Mouse (Mus musculus) embryonic facial prominence, embryonic 13.5 days (tissue): ENCODE measurements around the gene Gm26602. TPM values are rescaled to one million over a fixed set of nuclear protein-coding genes. Genes with fewer than 3 reads are reported as not detected.

Experiments used
- ATAC-seq: fragments of 200-750 bp; cut with Nextera tagmentation; 2 replicates; pipeline ENCODE4 v1.8.0; 2017; ENCODE audit warnings: low read depth; ENCODE audit not compliant: insufficient number of reproducible peaks, insufficient read depth, low FRiP score, low TSS enrichment
- H3K27ac ChIP-seq: fragments of 300-500 bp; sonication (generic); 2 replicates; pipeline ENCODE4 v1.5.1; 2015; ENCODE audit warnings: moderate library complexity, mild to moderate bottlenecking, inconsistent platforms
- H3K27me3 ChIP-seq: fragments of 300-500 bp; sonication (generic); 2 replicates; pipeline ENCODE4 v1.6.1; 2015; ENCODE audit warnings: mild to moderate bottlenecking, inconsistent platforms
- H3K36me3 ChIP-seq: fragments of 300-500 bp; sonication (generic); 2 replicates; pipeline ENCODE4 v1.6.1; 2015; ENCODE audit warnings: mild to moderate bottlenecking, inconsistent platforms
- H3K4me1 ChIP-seq: fragments of 300-500 bp; sonication (generic); 2 replicates; pipeline ENCODE4 v1.6.1; 2015; ENCODE audit warnings: inconsistent platforms
- H3K4me2 ChIP-seq: fragments of 300-500 bp; sonication (generic); 2 replicates; pipeline ENCODE4 v1.6.1; 2015; ENCODE audit warnings: moderate library complexity, mild to moderate bottlenecking, inconsistent platforms
- H3K4me3 ChIP-seq: fragments of 300-500 bp; sonication (generic); 2 replicates; pipeline ENCODE4 v1.5.1; 2015; ENCODE audit warnings: mild to moderate bottlenecking, inconsistent platforms
- H3K9ac ChIP-seq: fragments of 300-500 bp; sonication (generic); 2 replicates; pipeline ENCODE4 v1.6.1; 2015; ENCODE audit warnings: mild to moderate bottlenecking, inconsistent platforms
- H3K9me3 ChIP-seq: fragments of 300-500 bp; sonication (generic); 2 replicates; pipeline ENCODE4 v1.6.1; 2016; ENCODE audit warnings: inconsistent platforms
- WGBS: fragments of 180-500 bp; shearing (Covaris S2); methylation state at CpG from one replicate; pipeline ENCODE4 v1.1.7; 2015; ENCODE audit warnings: mixed read lengths; 5-methylcytosine and 5-hydroxymethylcytosine counted together
- polyA plus RNA-seq: library from polyadenylated mRNA; unstranded; fragments of >200 nt; fragmentation: Nextera tagmentation; extraction: Ambion mirVana; gene quantifications from 2 replicates; pipeline ENCODE4 v1.2.1, GENCODE M21; 2015

The Gm26602 gene
- polyA plus RNA-seq, 1 experiment from 2014 or later, result 29.9 TPM

DNA sequence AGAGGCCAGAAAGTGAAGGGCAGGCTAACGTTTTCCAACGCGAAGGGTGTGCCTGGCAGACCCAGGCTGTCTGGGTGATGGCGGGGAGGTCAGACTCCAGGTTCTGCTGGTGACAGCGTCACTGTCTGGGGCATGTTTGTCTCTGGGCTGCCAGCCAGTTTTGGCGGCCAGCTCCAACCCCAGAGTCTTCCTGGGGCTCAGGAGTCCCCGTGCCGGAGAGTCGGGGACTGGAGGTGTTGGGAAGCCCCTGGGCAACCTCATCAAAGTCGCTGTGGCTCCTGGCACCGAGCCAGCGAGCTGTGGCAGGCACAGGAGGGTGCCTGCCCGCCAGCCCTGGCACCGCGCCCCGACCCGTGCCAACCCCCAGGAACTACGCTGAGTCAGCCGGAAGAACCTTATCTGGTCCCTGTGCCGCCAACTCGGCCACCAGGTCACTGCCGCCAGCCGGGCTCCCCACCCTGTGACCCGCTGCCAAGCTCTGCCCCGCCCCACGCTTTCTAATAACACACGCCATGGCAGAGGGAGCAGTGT, 26.3 kb downstream of the Gm26602 start:
- Histone ChIP-seq H3K36me3 (peaks cover 70% of the 10 kb centered on the region), H3K9ac (0 out of 2 replicates have a peak overlapping the region, but pooled peaks have one; percentile 27), H3K27ac (peak overlapping the region; percentile 35), H3K4me3 (no peak overlapping the region), H3K4me1 (peaks cover 61% of the 10 kb centered on the region), H3K4me2 (peak overlapping the region; percentile 1; the same call in 1 of the 2 replicates), H3K9me3 (no peaks in the 10 kb centered on the region), H3K27me3 (no peaks in the 10 kb centered on the region)
- 68% methylated on average over 27 of the region's 27 CpGs for WGBS
- ATAC-seq, result no peak

DNA sequence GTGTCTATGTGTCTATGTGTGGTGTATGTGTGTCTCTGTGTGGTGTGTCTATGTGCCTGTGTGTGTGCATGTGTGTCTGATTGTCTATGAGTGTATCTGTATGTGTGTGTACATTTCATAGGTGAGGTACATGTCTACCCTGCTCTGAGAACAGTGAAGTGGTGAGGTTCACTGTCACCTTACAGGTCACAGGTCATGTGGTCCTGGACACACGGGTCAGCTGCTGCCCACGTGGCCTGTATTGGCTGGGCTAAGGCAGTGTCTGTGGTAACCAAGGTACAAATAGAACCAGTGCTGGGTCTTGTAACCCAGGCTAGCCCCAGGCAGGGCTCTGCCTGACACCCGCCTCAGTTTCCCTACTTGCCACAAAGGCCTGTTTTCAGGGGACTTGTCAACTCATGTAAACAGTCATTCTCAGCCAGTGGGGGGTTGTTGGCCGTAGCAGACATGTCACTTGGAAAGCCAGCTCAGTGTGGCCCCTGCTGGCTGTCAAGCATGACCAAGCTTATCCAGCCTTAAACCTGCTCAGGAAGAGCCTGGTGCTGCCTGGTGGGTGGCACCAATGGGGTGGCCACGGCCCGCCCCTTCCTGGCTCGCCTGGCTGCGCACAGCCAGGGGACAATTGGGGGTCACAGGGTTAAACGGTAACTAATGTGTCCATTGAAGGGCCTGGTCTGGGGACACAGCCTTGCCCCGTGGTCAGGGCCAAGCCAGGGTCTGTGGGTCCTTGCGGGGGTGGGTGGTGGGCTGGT, 27.3 kb downstream of the Gm26602 start:
- Histone ChIP-seq H3K27ac (no peak overlapping the region), H3K4me3 (no peak overlapping the region), H3K9ac (peak overlapping the region; percentile 27; the same call in 1 of the 2 replicates), H3K4me1 (peaks cover 53% of the 10 kb centered on the region), H3K9me3 (no peaks in the 10 kb centered on the region), H3K27me3 (no peaks in the 10 kb centered on the region), H3K4me2 (no peak overlapping the region), H3K36me3 (peaks cover 65% of the 10 kb centered on the region)
- ATAC-seq, result no peak
- WGBS, result 51% methylated on average over 11 of the region's 11 CpGs

- peaks cover 58% of the 10 kb centered on the region for H3K4me1 ChIP-seq
- no peaks in the 10 kb centered on the region for H3K9me3 ChIP-seq
- peaks cover 47% of the 10 kb centered on the region for H3K36me3 ChIP-seq
- H3K27me3 ChIP-seq, result no peaks in the 10 kb centered on the region
- ATAC-seq, result no peak
- no peak overlapping the region for H3K4me2 ChIP-seq
- WGBS, result 67% methylated on average over 7 of the region's 7 CpGs
- H3K9ac ChIP-seq, result no peak overlapping the region
- no peak overlapping the region for H3K27ac ChIP-seq
- no peak overlapping the region for H3K4me3 ChIP-seq
Observed at GRCm38 (mm10) chr10:79940749-79941148, 30.1 kb downstream of the Gm26602 start.

DNA sequence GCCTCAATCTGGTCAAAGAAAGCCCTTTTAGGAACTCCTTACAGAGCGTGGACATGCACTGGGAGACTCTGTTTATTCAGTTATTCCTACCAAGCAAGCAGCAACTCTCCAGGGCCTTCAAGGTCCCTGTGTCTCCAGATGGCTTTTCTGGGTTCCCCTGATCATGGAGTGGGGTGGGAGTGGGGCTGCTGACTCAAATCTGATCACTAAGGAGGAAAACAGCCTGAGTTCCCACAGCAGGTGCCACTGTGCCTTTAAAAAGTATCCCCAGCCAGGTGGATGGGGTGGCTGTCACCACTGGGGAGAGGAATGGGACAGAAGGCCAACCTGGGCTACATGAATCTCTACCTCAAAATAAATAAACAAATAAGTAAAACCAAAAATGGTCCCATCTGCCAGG, 32.3 kb downstream of the Gm26602 start:
- H3K4me3 ChIP-seq, result no peak overlapping the region
- H3K9me3 ChIP-seq, result no peaks in the 10 kb centered on the region
- peak overlapping the region; percentile 33; the same call in 1 of the 2 replicates for H3K27ac ChIP-seq
- WGBS, result 84% methylated on average over 1 of the region's 1 CpGs
- ATAC-seq, result no peak
- H3K4me2 ChIP-seq, result no peak overlapping the region
- peaks cover 53% of the 10 kb centered on the region for H3K4me1 ChIP-seq
- H3K9ac ChIP-seq, result no peak overlapping the region
- H3K27me3 ChIP-seq, result no peaks in the 10 kb centered on the region
- peaks cover 55% of the 10 kb centered on the region for H3K36me3 ChIP-seq

DNA sequence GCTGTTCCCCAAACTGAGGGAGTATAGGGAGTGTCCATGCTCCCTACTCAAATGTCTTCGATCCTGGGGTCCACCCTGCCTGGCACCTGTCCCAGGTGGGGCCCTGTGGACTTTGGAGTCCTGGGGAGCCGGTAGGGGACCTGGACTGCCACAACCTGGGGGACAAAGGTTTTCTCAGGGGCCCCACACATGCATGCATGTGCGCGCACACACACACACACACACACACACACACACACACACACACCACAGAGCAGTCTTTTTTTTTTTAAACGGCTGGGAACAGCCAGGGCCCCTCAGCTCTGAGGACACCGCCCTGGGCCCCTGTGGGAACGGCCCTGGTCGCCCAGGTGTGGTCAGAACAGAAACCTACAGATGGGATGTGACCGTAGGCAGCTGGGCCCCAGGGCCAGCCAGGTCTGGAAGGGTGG, 32.8 kb downstream of the Gm26602 start:
- WGBS, result 66% methylated on average over 9 of the region's 9 CpGs
- Histone ChIP-seq H3K9me3 (no peaks in the 10 kb centered on the region), H3K4me2 (no peak overlapping the region), H3K4me3 (no peak overlapping the region), H3K36me3 (peaks cover 56% of the 10 kb centered on the region), H3K4me1 (peaks cover 50% of the 10 kb centered on the region), H3K9ac (no peak overlapping the region), H3K27me3 (no peaks in the 10 kb centered on the region), H3K27ac (peak overlapping the region; percentile 33; the same call in 1 of the 2 replicates)
- no peak for ATAC-seq

GRCm38 (mm10) chr10:79945507-79946234, 35.0 kb downstream of the Gm26602 start:
- Histone ChIP-seq H3K4me3 (0 out of 2 replicates have a peak overlapping the region, but pooled peaks have one; percentile 4), H3K27ac (peak overlapping the region; percentile 78), H3K9me3 (no peaks in the 10 kb centered on the region), H3K4me2 (peak overlapping the region; percentile 28), H3K9ac (peak overlapping the region; percentile 58), H3K27me3 (no peaks in the 10 kb centered on the region), H3K36me3 (peaks cover 64% of the 10 kb centered on the region), H3K4me1 (peaks cover 45% of the 10 kb centered on the region)
- 23% methylated on average over 16 of the region's 16 CpGs for WGBS
- 0 out of 2 replicates have a peak, but pooled peaks have one; percentile 53 for ATAC-seq

- peak overlapping the region; percentile 78 for H3K27ac ChIP-seq
- peak overlapping the region; percentile 40; the same call in 1 of the 2 replicates for H3K9ac ChIP-seq
- H3K27me3 ChIP-seq, result no peaks in the 10 kb centered on the region
- peak overlapping the region; percentile 27 for H3K4me2 ChIP-seq
- ATAC-seq, result no peak
- WGBS, result 30% methylated on average over 7 of the region's 7 CpGs
- peaks cover 64% of the 10 kb centered on the region for H3K36me3 ChIP-seq
- no peaks in the 10 kb centered on the region for H3K9me3 ChIP-seq
- no peak overlapping the region for H3K4me3 ChIP-seq
- peaks cover 43% of the 10 kb centered on the region for H3K4me1 ChIP-seq
Observed at GRCm38 (mm10) chr10:79946752-79947322, 36.2 kb downstream of the Gm26602 start.

DNA sequence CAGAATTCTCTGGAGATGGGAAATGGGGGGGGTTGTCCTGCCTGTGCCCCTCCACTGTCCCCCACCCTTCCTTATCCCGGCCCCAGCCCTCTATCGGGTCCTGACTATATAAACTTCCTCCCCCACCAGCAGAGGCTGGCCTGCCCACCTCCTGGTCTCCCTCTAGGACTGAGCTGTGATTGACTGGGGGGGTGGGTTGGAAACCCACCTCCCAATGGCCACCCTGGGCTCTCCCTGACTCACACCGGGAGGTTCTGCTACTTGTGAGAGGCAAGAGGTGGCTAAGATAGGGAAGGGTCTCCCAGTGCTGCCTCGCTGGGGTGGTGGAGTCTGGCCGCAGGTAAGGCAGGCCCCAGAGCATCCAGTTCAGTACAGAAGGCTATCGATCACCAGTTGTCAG, 36.8 kb downstream of the Gm26602 start:
- H3K9ac ChIP-seq, result no peak overlapping the region; the same call in 1 of the 2 replicates
- no peaks in the 10 kb centered on the region for H3K9me3 ChIP-seq
- 0 out of 2 replicates have a peak overlapping the region, but pooled peaks have one; percentile 27 for H3K4me2 ChIP-seq
- H3K4me1 ChIP-seq, result peaks cover 43% of the 10 kb centered on the region
- no peak overlapping the region for H3K4me3 ChIP-seq
- ATAC-seq, result no peak
- no peaks in the 10 kb centered on the region for H3K27me3 ChIP-seq
- 72% methylated on average over 6 of the region's 6 CpGs for WGBS
- peaks cover 63% of the 10 kb centered on the region for H3K36me3 ChIP-seq
- peak overlapping the region; percentile 39; the same call in 1 of the 2 replicates for H3K27ac ChIP-seq

DNA sequence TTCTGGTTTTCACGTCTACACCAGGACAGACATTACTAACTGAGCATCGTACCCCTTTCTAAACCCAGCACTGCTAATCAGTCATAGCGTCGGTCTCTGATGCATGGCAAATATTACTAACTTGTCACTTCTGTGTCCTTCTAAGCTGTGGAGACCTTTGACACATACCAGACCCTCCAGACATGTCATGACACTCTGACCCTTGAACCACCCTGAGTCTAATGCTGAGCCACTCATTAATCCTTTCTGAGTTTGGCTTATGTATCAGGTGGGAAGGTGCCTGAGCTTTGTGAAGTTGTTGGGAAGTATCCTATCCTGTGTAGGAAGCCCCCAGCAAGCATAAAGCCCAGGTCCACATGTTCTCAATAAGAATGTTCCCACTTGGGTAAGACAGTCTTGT, 39.2 kb downstream of the Gm26602 start:
- no peaks in the 10 kb centered on the region for H3K9me3 ChIP-seq
- peaks cover 71% of the 10 kb centered on the region for H3K36me3 ChIP-seq
- no peak overlapping the region for H3K4me2 ChIP-seq
- H3K4me3 ChIP-seq, result no peak overlapping the region
- no peak overlapping the region for H3K27ac ChIP-seq
- WGBS, result 78% methylated on average over 4 of the region's 4 CpGs
- H3K9ac ChIP-seq, result no peak overlapping the region
- no peak for ATAC-seq
- H3K4me1 ChIP-seq, result peaks cover 22% of the 10 kb centered on the region
- H3K27me3 ChIP-seq, result no peaks in the 10 kb centered on the region

GRCm38 (mm10) chr10:79950661-79951060, 40.0 kb downstream of the Gm26602 start:
- H3K27ac ChIP-seq, result no peak overlapping the region
- H3K27me3 ChIP-seq, result no peaks in the 10 kb centered on the region
- no peak overlapping the region for H3K4me3 ChIP-seq
- WGBS, result 84% methylated on average over 18 of the region's 18 CpGs
- ATAC-seq, result no peak
- no peak overlapping the region for H3K4me2 ChIP-seq
- H3K4me1 ChIP-seq, result peaks cover 15% of the 10 kb centered on the region
- H3K9ac ChIP-seq, result no peak overlapping the region
- no peaks in the 10 kb centered on the region for H3K9me3 ChIP-seq
- H3K36me3 ChIP-seq, result peaks cover 71% of the 10 kb centered on the region

DNA sequence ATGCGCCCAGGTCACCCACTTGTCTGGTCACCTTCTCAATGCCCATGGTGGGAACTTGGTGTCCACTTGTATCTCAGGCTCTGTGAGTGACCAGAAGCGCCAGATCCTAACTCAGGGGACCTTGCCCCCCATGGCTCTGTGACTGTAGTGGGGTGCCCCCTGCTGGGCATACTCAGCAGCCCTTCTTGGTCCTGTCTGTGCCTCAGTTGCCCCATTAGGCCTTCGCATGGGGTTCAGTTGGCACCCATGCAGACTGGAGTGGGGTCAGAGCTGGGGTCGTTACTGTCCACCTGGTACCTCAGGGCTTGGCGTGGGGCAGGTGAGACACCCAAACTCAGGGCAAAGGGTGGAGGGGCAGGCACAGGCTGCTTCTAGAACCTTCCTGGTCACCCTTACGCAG, 43.3 kb downstream of the Gm26602 start:
- WGBS, result 89% methylated on average over 6 of the region's 6 CpGs
- no peak overlapping the region for H3K4me2 ChIP-seq
- no peaks in the 10 kb centered on the region for H3K27me3 ChIP-seq
- H3K36me3 ChIP-seq, result peaks cover 46% of the 10 kb centered on the region
- H3K27ac ChIP-seq, result no peak overlapping the region
- no peak overlapping the region for H3K4me3 ChIP-seq
- 0 out of 2 replicates have a peak, but pooled peaks cover 3% of the 10 kb centered on the region for H3K4me1 ChIP-seq
- no peak for ATAC-seq
- H3K9me3 ChIP-seq, result no peaks in the 10 kb centered on the region
- no peak overlapping the region for H3K9ac ChIP-seq
